Mouse (Mus musculus): ENCODE data around the gene Cbx3. TPM values are rescaled to one million over a fixed set of nuclear protein-coding genes. Genes with fewer than 3 reads are reported as not detected.

Cbx3 gene
- polyA plus RNA-seq, 1 experiment from 2014 or later: 677 TPM

DNA sequence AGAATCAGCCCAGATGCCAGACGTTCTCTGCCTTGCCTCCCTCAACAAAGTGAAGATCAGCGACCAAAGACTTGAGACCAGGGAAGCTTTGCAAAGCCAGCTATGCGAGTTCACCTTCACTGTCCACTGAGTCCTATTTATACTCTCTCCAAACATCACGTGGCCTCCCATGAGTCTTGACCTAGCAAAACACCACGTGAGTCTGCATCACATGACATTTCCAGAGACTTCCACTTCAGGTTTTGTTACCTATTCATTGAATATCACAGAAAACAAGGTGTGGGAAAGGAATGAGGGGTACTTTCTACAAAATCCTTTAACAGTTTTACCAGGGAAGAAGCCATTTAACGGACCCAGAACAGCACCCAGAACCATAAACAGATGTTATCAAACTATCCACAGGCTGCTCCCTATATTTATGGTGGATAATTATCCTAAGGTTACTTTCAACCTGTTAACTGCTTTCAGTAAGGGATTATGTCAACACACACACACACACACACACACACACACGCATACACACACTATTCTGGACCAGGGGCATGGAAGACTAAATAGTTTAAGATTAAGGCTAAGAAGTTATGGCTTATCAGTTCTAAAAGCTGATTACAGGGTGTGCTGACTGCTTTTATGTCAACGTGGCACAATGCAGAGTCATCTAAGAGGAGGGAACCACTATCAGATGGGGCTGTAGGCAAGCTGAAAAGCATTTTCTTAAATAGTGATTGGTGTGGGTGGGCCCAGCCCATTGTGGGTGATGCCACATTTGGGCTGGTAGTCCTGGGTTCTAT is 27.4 kb downstream of the Cbx3 start:
- Histone ChIP-seq H3K4me1 (ENCODE audit: control insufficient read depth, insufficient read depth, low read length) (no peaks in the 10 kb centered on the region), H3K27me3 (ENCODE audit: control insufficient read depth, insufficient read depth, low read length) (no peaks in the 10 kb centered on the region), H3K4me3 (ENCODE audit: low read depth, low read length) (no peak overlapping the region), H3K9me3 (ENCODE audit: control insufficient read depth, low read length) (no peaks in the 10 kb centered on the region), H3K9ac (ENCODE audit: low read length) (no peak overlapping the region), H3K36me3 (ENCODE audit: control insufficient read depth, insufficient read depth, low read length) (no peaks in the 10 kb centered on the region), H3K27ac (replicated peaks; ENCODE audit: low read depth, low read length) (no peak overlapping the region), H3K4me2 (ENCODE audit: low read depth, severe bottlenecking) (no peak overlapping the region)
- 70% methylated on average over 8 of the region's 8 CpGs for WGBS
- ATAC-seq (ENCODE audit: insufficient number of reproducible peaks, low FRiP score, low TSS enrichment, low read depth) (no peak), DNase-seq (ENCODE audit: low spot score) (no peak)

DNA sequence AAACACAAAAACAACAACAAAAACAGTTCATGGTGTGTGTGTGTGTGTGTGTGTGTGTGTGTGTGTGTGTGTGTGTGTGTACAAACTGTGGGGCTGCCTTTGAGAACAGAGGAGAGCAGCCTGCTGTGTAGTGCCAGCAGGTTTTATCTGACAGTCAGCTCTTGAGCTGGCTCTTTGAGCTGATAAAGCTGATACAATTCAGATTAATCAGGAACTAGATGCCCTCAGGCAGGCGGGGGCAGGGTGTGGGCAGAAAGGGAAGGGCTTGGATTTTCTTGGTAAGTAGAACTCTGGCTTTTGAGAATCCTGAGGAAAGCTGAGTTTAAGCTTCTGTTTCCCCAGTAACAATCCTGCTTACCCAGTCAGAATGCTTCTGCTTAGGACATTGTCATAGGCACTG is 35.5 kb downstream of the Cbx3 start:
- Histone ChIP-seq H3K36me3 (ENCODE audit: control insufficient read depth, insufficient read depth, low read length) (no peaks in the 10 kb centered on the region), H3K27ac (replicated peaks; ENCODE audit: low read depth, low read length) (no peak overlapping the region), H3K9ac (ENCODE audit: low read length) (no peak overlapping the region), H3K9me3 (ENCODE audit: control insufficient read depth, low read length) (no peaks in the 10 kb centered on the region), H3K4me2 (ENCODE audit: low read depth, severe bottlenecking) (no peak overlapping the region), H3K4me3 (ENCODE audit: low read depth, low read length) (no peak overlapping the region), H3K27me3 (ENCODE audit: control insufficient read depth, insufficient read depth, low read length) (no peaks in the 10 kb centered on the region), H3K4me1 (ENCODE audit: control insufficient read depth, insufficient read depth, low read length) (peaks cover 3% of the 10 kb centered on the region; the same call in 1 of the 2 replicates)
- no peak for ATAC-seq (ENCODE audit: insufficient number of reproducible peaks, low FRiP score, low TSS enrichment, low read depth)
- no peak for DNase-seq (ENCODE audit: low spot score)
- WGBS: 68% methylated on average over 1 of the region's 1 CpGs

DNA sequence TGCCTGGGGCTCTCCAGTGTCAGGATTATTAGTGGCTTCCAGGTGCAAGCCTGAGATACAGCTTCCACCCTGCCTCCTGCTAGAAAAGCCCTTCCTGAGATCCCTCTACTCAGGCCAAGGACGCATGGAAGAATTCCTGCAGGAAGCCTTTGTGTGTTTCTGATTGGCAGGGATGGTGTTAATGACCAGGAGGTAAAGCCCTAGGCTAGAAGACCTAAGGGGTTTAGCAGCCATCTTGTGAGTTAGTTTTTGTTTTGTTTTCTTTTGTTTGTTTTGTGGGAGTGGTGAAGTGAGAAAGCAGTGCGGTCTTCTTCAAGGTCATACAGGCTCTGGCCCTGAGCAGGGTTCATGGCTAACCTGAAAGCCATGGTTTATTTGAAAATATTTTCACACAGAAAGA is 37.4 kb downstream of the Cbx3 start:
- no peaks in the 10 kb centered on the region for H3K9me3 ChIP-seq (ENCODE audit: control insufficient read depth, low read length)

DNA sequence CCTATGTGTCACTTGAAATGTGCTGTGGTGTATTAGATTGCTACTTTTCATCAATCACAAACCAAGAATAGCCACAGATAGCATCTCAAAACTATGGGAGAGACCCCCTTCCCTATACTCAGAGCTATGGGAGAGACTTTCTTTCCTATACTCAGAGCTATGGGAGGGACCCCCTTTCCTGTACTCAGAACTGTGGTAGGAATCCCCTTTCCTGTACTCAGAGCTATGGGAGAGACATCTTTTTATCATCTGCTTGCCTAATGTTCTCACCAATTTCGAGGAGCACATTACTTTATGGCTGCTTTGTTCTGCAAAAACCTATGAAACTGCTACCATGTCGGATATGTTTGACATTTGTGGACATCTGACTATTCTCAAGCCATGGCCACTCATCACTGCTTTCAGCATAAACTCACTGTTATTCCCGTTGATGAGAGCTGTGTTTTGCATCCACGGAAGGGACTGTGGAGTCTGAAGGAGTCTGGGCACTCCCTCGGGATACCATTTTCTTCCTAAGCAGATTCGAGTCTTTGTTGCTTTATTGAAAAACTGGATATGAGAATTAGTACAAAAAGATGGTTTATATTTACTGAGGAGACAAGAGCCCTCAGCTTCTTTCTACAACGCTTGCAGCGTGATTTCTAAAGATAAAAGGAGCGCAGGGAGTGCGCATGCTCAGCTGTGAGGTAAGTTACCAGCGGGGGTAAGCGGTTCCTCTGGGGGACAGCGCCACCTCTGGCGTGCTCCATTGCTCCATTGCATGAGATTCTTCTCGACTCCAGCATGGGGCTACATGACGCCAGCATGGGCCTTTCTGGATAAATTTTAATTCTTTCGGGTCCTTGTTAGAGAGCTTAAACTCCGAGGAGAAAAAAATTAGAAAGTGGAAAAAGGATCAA is 38.8 kb downstream of the Cbx3 start:
- DNase-seq (ENCODE audit: low spot score): peak; percentile 84
- WGBS: 30% methylated on average over 18 of the region's 18 CpGs
- no peak overlapping the region for H3K27ac ChIP-seq (replicated peaks; ENCODE audit: low read depth, low read length)
- H3K36me3 ChIP-seq (ENCODE audit: control insufficient read depth, insufficient read depth, low read length): no peaks in the 10 kb centered on the region
- no peaks in the 10 kb centered on the region for H3K27me3 ChIP-seq (ENCODE audit: control insufficient read depth, insufficient read depth, low read length)
- peaks cover 3% of the 10 kb centered on the region; the same call in 1 of the 2 replicates for H3K4me1 ChIP-seq (ENCODE audit: control insufficient read depth, insufficient read depth, low read length)
- ATAC-seq (ENCODE audit: insufficient number of reproducible peaks, low FRiP score, low TSS enrichment, low read depth): no peak
- no peaks in the 10 kb centered on the region for H3K9me3 ChIP-seq (ENCODE audit: control insufficient read depth, low read length)
- H3K9ac ChIP-seq (ENCODE audit: low read length): no peak overlapping the region
- 0 out of 2 replicates have a peak overlapping the region, but pooled peaks have one; percentile 1 for H3K4me3 ChIP-seq (ENCODE audit: low read depth, low read length)
- peak overlapping the region; percentile 20; the same call in 1 of the 2 replicates for H3K4me2 ChIP-seq (ENCODE audit: low read depth, severe bottlenecking)

More for the DNA sequence above, 37.4 kb downstream of the Cbx3 start:
- H3K27me3 ChIP-seq (ENCODE audit: control insufficient read depth, insufficient read depth, low read length): no peaks in the 10 kb centered on the region
- H3K4me2 ChIP-seq (ENCODE audit: low read depth, severe bottlenecking): no peak overlapping the region
- DNase-seq (ENCODE audit: low spot score) (no peak), ATAC-seq (ENCODE audit: insufficient number of reproducible peaks, low FRiP score, low TSS enrichment, low read depth) (no peak)
- no peak overlapping the region for H3K9ac ChIP-seq (ENCODE audit: low read length)
- H3K27ac ChIP-seq (replicated peaks; ENCODE audit: low read depth, low read length): no peak overlapping the region
- H3K4me3 ChIP-seq (ENCODE audit: low read depth, low read length): no peak overlapping the region
- 58% methylated on average over 2 of the region's 2 CpGs for whole genome bisulfite sequencing
- no peaks in the 10 kb centered on the region for H3K36me3 ChIP-seq (ENCODE audit: control insufficient read depth, insufficient read depth, low read length)
- peaks cover 3% of the 10 kb centered on the region; the same call in 1 of the 2 replicates for H3K4me1 ChIP-seq (ENCODE audit: control insufficient read depth, insufficient read depth, low read length)

DNA sequence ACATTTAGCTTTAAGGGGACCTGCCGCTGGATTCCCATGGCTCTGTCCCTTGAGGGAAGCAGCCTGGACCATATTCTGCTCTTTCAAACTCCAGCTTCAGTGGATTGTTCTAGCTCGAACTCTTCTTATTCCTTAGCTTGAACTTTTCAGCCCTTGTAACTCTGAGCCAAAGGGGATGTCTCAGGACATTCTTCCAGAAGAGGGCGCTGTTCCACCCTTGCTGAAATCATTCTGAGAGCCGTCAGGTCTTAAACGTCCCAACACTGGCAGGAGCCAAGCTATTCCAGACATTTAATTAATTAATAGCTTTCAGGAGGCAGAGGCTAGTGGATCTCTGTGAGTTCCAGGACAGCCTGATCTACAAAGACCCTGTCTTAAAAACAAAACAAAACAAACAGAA is 39.9 kb downstream of the Cbx3 start:
- WGBS: 32% methylated on average over 5 of the region's 5 CpGs
- H3K4me2 ChIP-seq (ENCODE audit: low read depth, severe bottlenecking): no peak overlapping the region
- no peak overlapping the region for H3K4me3 ChIP-seq (ENCODE audit: low read depth, low read length)
- H3K36me3 ChIP-seq (ENCODE audit: control insufficient read depth, insufficient read depth, low read length): no peaks in the 10 kb centered on the region
- no peaks in the 10 kb centered on the region for H3K27me3 ChIP-seq (ENCODE audit: control insufficient read depth, insufficient read depth, low read length)
- no peaks in the 10 kb centered on the region for H3K9me3 ChIP-seq (ENCODE audit: control insufficient read depth, low read length)
- DNase-seq (ENCODE audit: low spot score): peak; percentile 49
- no peak for ATAC-seq (ENCODE audit: insufficient number of reproducible peaks, low FRiP score, low TSS enrichment, low read depth)
- no peak overlapping the region for H3K27ac ChIP-seq (replicated peaks; ENCODE audit: low read depth, low read length)
- peaks cover 3% of the 10 kb centered on the region; the same call in 1 of the 2 replicates for H3K4me1 ChIP-seq (ENCODE audit: control insufficient read depth, insufficient read depth, low read length)
- no peak overlapping the region for H3K9ac ChIP-seq (ENCODE audit: low read length)

DNA sequence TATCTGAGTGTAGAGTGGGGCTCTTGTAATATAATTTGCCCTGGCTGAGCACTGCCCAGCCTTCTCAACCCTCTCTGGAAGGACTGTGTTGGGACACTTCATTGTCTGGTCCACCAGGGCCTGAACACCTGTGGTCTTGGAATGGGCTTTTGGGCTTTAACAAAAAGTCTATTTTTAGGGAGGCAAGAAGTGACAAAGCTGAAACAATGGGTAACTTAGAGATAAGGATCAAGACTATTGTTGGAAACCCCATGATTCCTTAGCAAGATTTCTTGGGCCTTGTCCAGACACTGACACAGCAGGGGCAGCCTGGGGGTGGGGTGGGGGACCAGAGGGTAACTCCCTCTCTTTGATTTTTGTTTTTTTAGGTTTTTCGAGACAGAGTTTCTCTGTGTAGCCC is 40.8 kb downstream of the Cbx3 start:
- DNase-seq (ENCODE audit: low spot score): no peak
- Histone ChIP-seq H3K27ac (replicated peaks; ENCODE audit: low read depth, low read length) (no peak overlapping the region), H3K27me3 (ENCODE audit: control insufficient read depth, insufficient read depth, low read length) (no peaks in the 10 kb centered on the region), H3K36me3 (ENCODE audit: control insufficient read depth, insufficient read depth, low read length) (no peaks in the 10 kb centered on the region), H3K9me3 (ENCODE audit: control insufficient read depth, low read length) (no peaks in the 10 kb centered on the region), H3K9ac (ENCODE audit: low read length) (no peak overlapping the region), H3K4me2 (ENCODE audit: low read depth, severe bottlenecking) (no peak overlapping the region), H3K4me1 (ENCODE audit: control insufficient read depth, insufficient read depth, low read length) (peaks cover 3% of the 10 kb centered on the region; the same call in 1 of the 2 replicates), H3K4me3 (ENCODE audit: low read depth, low read length) (no peak overlapping the region)
- 69% methylated on average over 1 of the region's 1 CpGs for WGBS
- no peak for ATAC-seq (ENCODE audit: insufficient number of reproducible peaks, low FRiP score, low TSS enrichment, low read depth)

DNA sequence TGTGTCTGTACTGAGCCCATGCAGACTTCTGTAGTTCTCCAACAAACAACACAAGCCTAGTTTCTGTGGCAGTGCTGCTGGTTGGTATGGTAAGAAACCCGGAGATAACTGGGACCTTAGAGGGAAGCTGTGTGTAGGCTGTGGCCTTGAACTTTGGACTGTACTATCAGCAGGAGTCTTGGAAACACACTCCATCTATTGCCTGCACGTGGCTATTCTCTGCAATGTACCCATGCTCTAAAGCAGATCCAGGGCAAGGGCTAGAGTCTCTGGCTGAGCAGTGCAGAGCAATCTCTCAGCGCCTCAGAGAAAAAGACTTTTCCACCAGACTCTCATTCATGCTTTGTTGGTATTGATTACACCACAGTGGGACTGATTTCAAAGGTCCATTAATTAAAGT is 43.6 kb downstream of the Cbx3 start:
- Histone ChIP-seq H3K9me3 (ENCODE audit: control insufficient read depth, low read length) (no peaks in the 10 kb centered on the region), H3K36me3 (ENCODE audit: control insufficient read depth, insufficient read depth, low read length) (no peaks in the 10 kb centered on the region), H3K9ac (ENCODE audit: low read length) (no peak overlapping the region), H3K27ac (replicated peaks; ENCODE audit: low read depth, low read length) (no peak overlapping the region), H3K27me3 (ENCODE audit: control insufficient read depth, insufficient read depth, low read length) (no peaks in the 10 kb centered on the region), H3K4me2 (ENCODE audit: low read depth, severe bottlenecking) (no peak overlapping the region), H3K4me1 (ENCODE audit: control insufficient read depth, insufficient read depth, low read length) (no peaks in the 10 kb centered on the region), H3K4me3 (ENCODE audit: low read depth, low read length) (no peak overlapping the region)
- DNase-seq (ENCODE audit: low spot score) (no peak), ATAC-seq (ENCODE audit: insufficient number of reproducible peaks, low FRiP score, low TSS enrichment, low read depth) (no peak)
- 92% methylated on average over 3 of the region's 3 CpGs for WGBS

DNA sequence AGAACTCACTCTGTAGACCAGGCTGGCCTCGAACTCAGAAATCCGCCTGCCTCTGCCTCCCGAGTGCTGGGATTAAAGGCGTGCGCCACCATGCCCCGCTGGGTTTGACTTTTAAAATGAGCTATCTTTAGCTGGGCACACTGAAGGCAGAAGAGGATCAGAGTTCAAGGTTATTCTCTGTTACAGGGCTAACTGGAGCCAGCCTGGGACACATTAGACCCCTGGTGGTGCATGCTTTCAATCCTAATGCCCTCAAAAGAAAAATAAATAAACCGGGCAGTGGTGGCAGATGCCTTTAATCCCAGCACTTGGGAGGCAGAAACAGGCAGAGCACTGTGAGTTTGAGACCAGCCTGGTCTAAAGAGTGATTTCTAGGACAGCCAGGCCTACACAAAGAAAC is 44.7 kb downstream of the Cbx3 start:
- H3K36me3 ChIP-seq (ENCODE audit: control insufficient read depth, insufficient read depth, low read length): no peaks in the 10 kb centered on the region
- no peak for DNase-seq (ENCODE audit: low spot score)
- H3K9ac ChIP-seq (ENCODE audit: low read length): no peak overlapping the region
- H3K27ac ChIP-seq (replicated peaks; ENCODE audit: low read depth, low read length): no peak overlapping the region
- H3K4me3 ChIP-seq (ENCODE audit: low read depth, low read length): no peak overlapping the region
- H3K27me3 ChIP-seq (ENCODE audit: control insufficient read depth, insufficient read depth, low read length): no peaks in the 10 kb centered on the region
- no peaks in the 10 kb centered on the region for H3K4me1 ChIP-seq (ENCODE audit: control insufficient read depth, insufficient read depth, low read length)
- 93% methylated on average over 7 of the region's 7 CpGs for WGBS
- no peak overlapping the region for H3K4me2 ChIP-seq (ENCODE audit: low read depth, severe bottlenecking)
- no peak for ATAC-seq (ENCODE audit: insufficient number of reproducible peaks, low FRiP score, low TSS enrichment, low read depth)
- H3K9me3 ChIP-seq (ENCODE audit: control insufficient read depth, low read length): no peaks in the 10 kb centered on the region
